Mouse (Mus musculus) embryonic facial prominence, embryonic 14.5 days (tissue): ENCODE data around the gene Rab34. TPM values are rescaled to one million over a fixed set of nuclear protein-coding genes. Genes with fewer than 3 reads are reported as not detected.

Source experiments
- ATAC-seq: fragments of 200-750 bp; cut with Nextera tagmentation; 2 replicates; pipeline ENCODE4 v1.8.0; 2017; ENCODE audit warnings: low read depth, moderate number of reproducible peaks, moderate TSS enrichment
- DNase-seq: peaks from one replicate; pipeline ENCODE4 v3.0.0-alpha.2; 2015; ENCODE audit warnings: low spot score
- H3K27ac ChIP-seq: fragments of 300-500 bp; sonication (generic); replicated peaks from 2 replicates; pipeline ENCODE4 v1.5.1; 2014; ENCODE audit warnings: low read depth, mild to moderate bottlenecking, low read length, moderate library complexity
- H3K27me3 ChIP-seq: fragments of 300-500 bp; sonication (generic); replicated peaks from 2 replicates; pipeline ENCODE4 v1.6.1; 2014; ENCODE audit warnings: low read length; ENCODE audit not compliant: control insufficient read depth, insufficient read depth
- H3K36me3 ChIP-seq: fragments of 300-500 bp; sonication (generic); 2 replicates; pipeline ENCODE4 v1.6.1; 2014; ENCODE audit warnings: low read length, mixed read lengths; ENCODE audit not compliant: control insufficient read depth, insufficient read depth
- H3K4me1 ChIP-seq: fragments of 300-500 bp; sonication (generic); 2 replicates; pipeline ENCODE4 v1.6.1; 2014; ENCODE audit warnings: antibody characterized with exemption, low read length; ENCODE audit not compliant: control insufficient read depth, insufficient read depth
- H3K4me2 ChIP-seq: fragments of 300-500 bp; sonication (generic); 2 replicates; pipeline ENCODE4 v1.6.1; 2014; ENCODE audit warnings: low read depth, mild to moderate bottlenecking, low read length, moderate library complexity, mixed read lengths
- H3K4me3 ChIP-seq: fragments of 300-500 bp; sonication (generic); 2 replicates; pipeline ENCODE4 v1.5.1; 2014; ENCODE audit warnings: low read depth, mild to moderate bottlenecking, low read length
- H3K9ac ChIP-seq: fragments of 300-500 bp; sonication (generic); 2 replicates; pipeline ENCODE4 v1.6.1; 2014; ENCODE audit warnings: low read depth, mild to moderate bottlenecking, low read length, moderate library complexity, mixed read lengths
- H3K9me3 ChIP-seq: fragments of 300-500 bp; sonication (generic); 2 replicates; pipeline ENCODE4 v1.6.1; 2016; ENCODE audit warnings: low read length; ENCODE audit not compliant: control insufficient read depth
- WGBS: fragments of 180-500 bp; shearing (Covaris S2); extraction: QIAGEN DNeasy Blood & Tissue Kit; methylation state at CpG from one replicate; pipeline ENCODE4 v1.1.7; 2014; 5-methylcytosine and 5-hydroxymethylcytosine counted together
- microRNA-seq: library from miRNA; unstranded; fragments of <30 nt; microRNA quantifications from one replicate; pipeline ENCODE4, GENCODE M21; 2016; ENCODE audit warnings: borderline number of aligned reads
- polyA plus RNA-seq: library from polyadenylated mRNA; unstranded; fragments of >200 nt; fragmentation: Nextera tagmentation; extraction: Ambion mirVana; gene quantifications from 2 replicates; pipeline ENCODE4 v1.2.1, GENCODE M21; 2014

The Rab34 gene
- polyA plus RNA-seq, 1 experiment from 2014 or later, result 136 TPM

DNA sequence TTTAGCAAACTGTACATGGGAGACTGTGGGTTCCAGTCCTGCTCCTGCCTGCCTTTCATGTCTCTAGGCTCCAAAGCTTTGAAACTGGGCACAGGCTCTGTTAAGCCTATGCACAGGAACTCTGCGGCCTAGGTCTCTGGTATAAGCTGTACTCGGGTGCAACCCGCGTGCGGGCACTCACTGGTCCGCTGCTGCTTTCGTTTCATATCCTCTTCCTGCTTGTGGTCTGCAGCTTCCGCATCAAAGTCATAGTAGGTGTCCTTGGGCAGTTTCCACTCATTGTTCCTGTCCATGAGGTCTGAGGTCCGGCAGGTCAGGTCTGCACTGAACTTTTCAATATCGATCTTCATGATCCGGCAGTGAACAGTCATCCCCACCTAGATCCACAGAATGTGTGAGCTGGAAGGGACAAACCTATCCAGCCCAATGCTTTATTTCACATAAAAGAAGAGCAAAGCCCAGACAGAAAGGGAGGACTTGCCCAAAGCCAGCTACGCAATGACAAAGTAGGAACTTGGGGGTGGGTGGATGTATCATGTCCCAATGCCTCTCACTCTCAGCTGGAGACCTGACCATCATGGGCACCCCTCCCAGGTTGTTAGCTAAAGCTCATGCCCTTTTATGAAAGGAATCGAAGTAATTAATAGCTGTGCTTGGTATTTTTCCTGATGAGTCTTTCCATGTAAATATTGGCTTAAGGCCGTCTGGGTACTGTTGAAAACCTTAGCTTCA, 25.0 kb downstream of the Rab34 start:
- ATAC-seq, result no peak
- H3K36me3 ChIP-seq, result peaks cover 99% of the 10 kb centered on the region
- WGBS, result 91% methylated on average over 14 of the region's 14 CpGs

DNA sequence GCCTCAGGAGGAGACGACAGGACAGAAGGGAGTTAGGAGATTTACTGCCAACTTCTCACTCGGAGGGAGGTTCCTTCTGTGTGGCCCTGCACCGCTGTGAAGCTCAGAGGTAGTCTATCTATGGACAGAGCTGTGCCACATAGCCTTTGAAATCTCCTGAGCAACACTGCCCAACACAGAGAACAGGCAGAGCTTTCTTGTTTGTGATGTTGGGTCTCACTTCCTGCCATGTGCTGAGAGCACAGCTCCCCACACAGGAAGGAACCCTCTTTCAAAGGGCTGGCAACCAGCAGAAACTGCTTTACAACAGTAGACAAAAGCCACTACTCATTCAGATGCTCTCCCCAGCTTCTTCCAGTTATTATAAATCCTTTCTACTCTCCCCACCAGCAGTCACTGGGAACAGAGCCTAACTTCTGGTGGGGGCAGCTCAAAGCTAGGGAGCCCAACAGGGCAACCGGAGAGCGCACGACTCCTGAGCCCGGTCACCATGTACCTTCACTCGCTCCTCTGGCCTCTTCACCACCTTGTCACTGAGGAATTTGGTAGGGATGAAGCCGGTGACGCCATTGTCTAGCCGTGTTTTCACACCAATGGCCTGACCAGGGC, 27.6 kb downstream of the Rab34 start:
- Histone ChIP-seq H3K4me1 (no peaks in the 10 kb centered on the region), H3K27ac (no peak overlapping the region), H3K4me2 (no peak overlapping the region), H3K36me3 (peaks cover 99% of the 10 kb centered on the region), H3K9me3 (no peaks in the 10 kb centered on the region), H3K27me3 (no peaks in the 10 kb centered on the region), H3K4me3 (no peak overlapping the region), H3K9ac (no peak overlapping the region)
- DNase-seq (no peak), ATAC-seq (no peak)
- 91% methylated on average over 11 of the region's 11 CpGs for WGBS

More for the DNA sequence above, 25.0 kb downstream of the Rab34 start:
- no peak for DNase-seq
- no peak overlapping the region for H3K27ac ChIP-seq
- H3K9ac ChIP-seq, result no peak overlapping the region
- H3K4me1 ChIP-seq, result no peaks in the 10 kb centered on the region
- H3K27me3 ChIP-seq, result no peaks in the 10 kb centered on the region
- H3K9me3 ChIP-seq, result no peaks in the 10 kb centered on the region
- H3K4me3 ChIP-seq, result no peak overlapping the region
- no peak overlapping the region for H3K4me2 ChIP-seq

DNA sequence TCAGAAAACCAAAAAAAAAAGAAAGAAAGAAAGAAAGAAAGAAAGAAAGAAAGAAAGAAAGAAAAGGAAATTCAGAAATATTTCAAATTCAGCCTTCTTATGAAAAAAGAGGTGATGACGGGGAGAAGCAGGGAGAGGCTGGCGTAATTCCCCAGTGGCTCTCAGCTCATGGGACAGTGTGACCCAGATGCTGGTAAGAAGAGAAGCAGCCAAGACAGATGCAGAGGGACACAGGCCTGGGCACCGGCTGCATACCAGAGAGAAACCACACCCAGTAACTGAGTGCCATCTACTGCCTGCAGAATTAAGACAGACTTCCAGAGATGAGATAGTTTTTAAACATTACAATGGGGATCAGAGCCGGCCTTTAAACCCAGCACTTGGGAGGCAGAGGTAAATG, 35.4 kb downstream of the Rab34 start:
- Histone ChIP-seq H3K4me2 (no peak overlapping the region), H3K27ac (no peak overlapping the region), H3K27me3 (no peaks in the 10 kb centered on the region), H3K4me1 (no peaks in the 10 kb centered on the region), H3K9ac (no peak overlapping the region), H3K4me3 (no peak overlapping the region), H3K9me3 (no peaks in the 10 kb centered on the region), H3K36me3 (peaks cover 98% of the 10 kb centered on the region)
- 89% methylated on average over 4 of the region's 4 CpGs for WGBS
- ATAC-seq, result no peak
- no peak for DNase-seq

DNA sequence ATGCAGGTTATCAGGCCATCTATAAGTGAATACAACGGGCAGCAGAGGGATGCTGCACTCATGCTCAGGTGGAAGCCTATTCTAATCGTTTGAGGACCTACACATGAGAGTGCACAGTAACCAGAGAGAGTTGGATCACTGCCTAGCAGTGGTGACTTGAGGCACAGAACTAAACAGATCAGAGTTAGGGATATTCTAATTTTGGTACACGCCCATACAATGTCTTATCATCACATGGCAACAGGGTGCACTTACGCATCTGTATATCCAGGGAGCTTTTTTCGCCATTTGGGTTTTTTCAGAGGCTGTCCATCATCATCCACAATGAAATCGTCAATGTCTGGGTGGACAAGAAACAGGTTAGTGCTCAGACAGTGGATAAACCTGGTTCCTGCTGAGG, 43.3 kb downstream of the Rab34 start:
- Histone ChIP-seq H3K9ac (no peak overlapping the region), H3K4me2 (no peak overlapping the region), H3K4me1 (no peaks in the 10 kb centered on the region), H3K4me3 (no peak overlapping the region), H3K36me3 (peaks cover 79% of the 10 kb centered on the region), H3K27ac (no peak overlapping the region), H3K9me3 (no peaks in the 10 kb centered on the region), H3K27me3 (no peaks in the 10 kb centered on the region)
- WGBS, result 91% methylated on average over 6 of the region's 6 CpGs
- DNase-seq, result no peak
- no peak for ATAC-seq

DNA sequence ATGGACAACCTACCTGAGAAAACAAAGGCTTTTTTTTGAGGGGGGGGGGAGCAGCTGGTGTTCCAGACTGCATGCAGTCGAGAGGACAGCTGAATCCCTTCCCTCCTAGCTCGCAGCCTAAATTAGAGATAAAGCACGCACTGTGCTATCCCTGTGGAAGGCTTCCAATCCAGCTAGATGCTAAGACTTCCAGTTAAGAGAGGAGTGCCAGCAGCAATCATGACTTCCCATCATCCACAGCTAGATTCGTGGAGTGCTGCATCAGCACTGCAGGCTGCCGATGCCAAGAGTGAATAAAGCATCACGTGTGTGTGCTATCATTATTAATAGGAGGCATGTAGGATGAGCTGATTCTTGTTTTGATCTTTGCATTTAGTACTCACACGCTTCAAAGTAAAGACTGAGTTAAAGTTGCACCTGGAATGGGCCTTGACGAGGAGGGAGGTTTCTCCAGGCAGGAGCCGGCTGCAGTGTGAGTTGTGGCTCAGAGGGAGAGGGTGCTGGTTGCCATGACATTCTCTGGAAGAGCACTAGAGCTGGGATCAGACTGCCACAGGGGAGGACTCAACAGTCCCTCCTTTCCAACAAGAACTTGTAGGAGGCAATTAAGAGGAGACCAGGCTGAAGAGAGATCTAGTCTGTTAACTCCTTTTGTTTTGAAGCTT, 52.1 kb downstream of the Rab34 start:
- 91% methylated on average over 9 of the region's 9 CpGs for WGBS
- DNase-seq (no peak), ATAC-seq (no peak)
- Histone ChIP-seq H3K9me3 (no peaks in the 10 kb centered on the region), H3K4me3 (no peak overlapping the region), H3K27me3 (no peaks in the 10 kb centered on the region), H3K36me3 (peaks cover 26% of the 10 kb centered on the region), H3K4me1 (peaks cover 8% of the 10 kb centered on the region), H3K4me2 (no peak overlapping the region), H3K27ac (no peak overlapping the region), H3K9ac (no peak overlapping the region)

Small RNAs within 50 kb of the gene (microRNA-seq; reads per million reads assigned to microRNA genes)
- not detected for gene Mir7653

Other genes starting within 250 kb of the Rab34 start
- 15.0 and 17.0 TPM in 2 replicates for gene Phf12, start 205.7 kb upstream of the Rab34 start, polyA plus RNA-seq
- 19.1 and 21.7 TPM in 2 replicates for gene Dhrs13, start 156.2 kb upstream of the Rab34 start, polyA plus RNA-seq
- 59.9 and 61.0 TPM in 2 replicates for gene Flot2, start 150.5 kb upstream of the Rab34 start, polyA plus RNA-seq
- gene Eral1, start 108.0 kb upstream of the Rab34 start, polyA plus RNA-seq, result 30.9 and 32.4 TPM in 2 replicates
- 15.9 and 16.3 TPM in 2 replicates for gene Fam222b, start 93.8 kb upstream of the Rab34 start, polyA plus RNA-seq
- gene Traf4, start 22.8 kb upstream of the Rab34 start, polyA plus RNA-seq, result 52.4 and 60.8 TPM in 2 replicates
- 10.8 and 12.6 TPM in 2 replicates for gene Nek8, start 11.8 kb upstream of the Rab34 start, polyA plus RNA-seq
- gene Tlcd1, start 11.7 kb upstream of the Rab34 start, polyA plus RNA-seq, result 22.2 and 23.8 TPM in 2 replicates
- gene Rpl23a, start 4.8 kb upstream of the Rab34 start, polyA plus RNA-seq, result 1,626 and 1,746 TPM in 2 replicates
- 2.4 and 2.7 TPM in 2 replicates for gene Proca1, start 5.0 kb downstream of the Rab34 start, polyA plus RNA-seq
- gene Sdf2, start 57.3 kb downstream of the Rab34 start, polyA plus RNA-seq, result 93.1 and 103 TPM in 2 replicates
- gene Supt6, start 57.6 kb downstream of the Rab34 start, polyA plus RNA-seq, result 26.6 and 28.7 TPM in 2 replicates
- 73.6 and 78.9 TPM in 2 replicates for gene 2610507B11Rik, start 73.3 kb downstream of the Rab34 start, polyA plus RNA-seq
- 0.11 and 0.31 TPM in 2 replicates for gene BC030499, start 102.4 kb downstream of the Rab34 start, polyA plus RNA-seq
- gene Spag5, start 113.1 kb downstream of the Rab34 start, polyA plus RNA-seq, result 23.8 and 25.3 TPM in 2 replicates
- gene Aldoc, start 134.5 kb downstream of the Rab34 start, polyA plus RNA-seq, result 20.4 and 24.1 TPM in 2 replicates
- gene Pigs, start 140.0 kb downstream of the Rab34 start, polyA plus RNA-seq, result 72.3 and 82.1 TPM in 2 replicates
- 39.9 and 46.1 TPM in 2 replicates for gene Unc119, start 155.1 kb downstream of the Rab34 start, polyA plus RNA-seq
- 1.4 and 1.6 TPM in 2 replicates for gene Foxn1, start 198.1 kb downstream of the Rab34 start, polyA plus RNA-seq
- gene Slc13a2, start 233.8 kb downstream of the Rab34 start, polyA plus RNA-seq, result not detected in 2 replicates